In genomic region chr1:171293351-171293750, GRCm38 (mm10) we compare ENCODE assay signal across 1 mouse cellular context.
TF ChIP-seq lines count a peak whose summit lies in the region.

No protein-coding gene starts in this region.

TF ChIP-seq in MEL, 35 proteins besides CTCF, POLR2A, EP300 and RAD21:
- TF ChIP-seq CHD1 (IDR thresholded peaks at IDR 0.05; ENCODE audit: low read depth, low read length) (0 out of 2 replicates have a peak, but pooled peaks have one; percentile 5), MYC (IDR thresholded peaks at IDR 0.05; ENCODE audit: low read depth, low read length) (no peak), BHLHE40 (IDR thresholded peaks at IDR 0.05; ENCODE audit: borderline replicate concordance, low read depth, low read length) (no peak)
TF ChIP-seq in MEL: peak in this region for 1.
